Mouse (Mus musculus) A20 (cell line): ENCODE measurements around the gene Mif.
"Not testable (repeated sequence)": the region's sequence is repeated elsewhere in the genome, so short reads cannot be mapped to it uniquely, and the experiment has no call there.

Experiments used
- DNase-seq: peaks from one replicate; pipeline ENCODE4 v3.0.0-alpha.2; 2011; ENCODE audit warnings: low read depth, low spot score

Mif gene

GRCm38 (mm10) chr10:75859786-75860470 lies at the start of gene Mif:
TSS of gene Mif (minus strand) at chr10:75860240.
- DNase-seq, result peak; percentile 97

GRCm38 (mm10) chr10:75906882-75907281 lies 46.8 kb upstream of the Mif start:
- no peak for DNase-seq

GRCm38 (mm10) chr10:75904391-75904790 lies 44.4 kb upstream of the Mif start:
- DNase-seq, result no peak

GRCm38 (mm10) chr10:75898846-75899245 lies 38.8 kb upstream of the Mif start:
- no peak for DNase-seq

GRCm38 (mm10) chr10:75898039-75898564 lies 38.1 kb upstream of the Mif start:
- DNase-seq, result no peak

GRCm38 (mm10) chr10:75897373-75897772 lies 37.3 kb upstream of the Mif start:
- DNase-seq, result peak; percentile 25

- DNase-seq, result peak; percentile 37
These were observed 36.2 kb upstream of the Mif start for GRCm38 (mm10) chr10:75896208-75896607.

GRCm38 (mm10) chr10:75895730-75896129 lies 35.7 kb upstream of the Mif start:
- peak; percentile 11 for DNase-seq

GRCm38 (mm10) chr10:75894601-75895000 lies 34.6 kb upstream of the Mif start:
- peak; percentile 48 for DNase-seq

GRCm38 (mm10) chr10:75893089-75893750 lies 33.2 kb upstream of the Mif start, which contains the start of gene Derl3:
TSS of gene Derl3 (plus strand) at chr10:75893413.
- DNase-seq, result peak; percentile 99

GRCm38 (mm10) chr10:75889406-75890153 lies 29.5 kb upstream of the Mif start:
- DNase-seq, result no peak

GRCm38 (mm10) chr10:75887504-75887903 lies 27.5 kb upstream of the Mif start:
- DNase-seq, result not testable (repeated sequence)

GRCm38 (mm10) chr10:75884742-75885141 lies 24.7 kb upstream of the Mif start:
- no peak for DNase-seq

GRCm38 (mm10) chr10:75883232-75883552 lies 23.2 kb upstream of the Mif start:
- peak; percentile 84 for DNase-seq

- DNase-seq, result no peak
These were observed 22.6 kb upstream of the Mif start for GRCm38 (mm10) chr10:75882433-75883231.

- DNase-seq, result no peak
These were observed 21.8 kb upstream of the Mif start for GRCm38 (mm10) chr10:75881578-75882432.

- no peak for DNase-seq
These were observed 20.9 kb upstream of the Mif start for GRCm38 (mm10) chr10:75880771-75881577.

GRCm38 (mm10) chr10:75880351-75880750 lies 20.3 kb upstream of the Mif start:
- DNase-seq, result no peak

GRCm38 (mm10) chr10:75878836-75879235 lies 18.8 kb upstream of the Mif start:
- no peak for DNase-seq
